11 mouse cellular contexts compared by ENCODE assay signal in genomic region chr13:91858835-91859234, GRCm38 (mm10). TPM values are rescaled to one million over a fixed set of nuclear protein-coding genes. Genes with fewer than 3 reads are reported as not detected.
DNase-seq lines count a peak whose midpoint lies in the region; ATAC-seq and TF ChIP-seq lines count a peak whose summit lies in the region.
"Had no signal": no experiment of that assay in that cellular context is flagged by ENCODE, and none has a peak within 500 bp of the region (broad histone marks: within the 10 kb centered on the region; RNA-seq: fewer than 3 reads in every experiment).

No protein-coding gene starts in this region.

- 79% methylated on average over 7 of the region's 7 CpGs for WGBS in heart, postnatal 0 days
- WGBS in neural tube, embryonic 14.5 days = 77% methylated on average over 7 of the region's 7 CpGs
- 67% methylated on average over 7 of the region's 7 CpGs for WGBS in neural tube, embryonic 15.5 days

- no peaks in the 10 kb centered on the region for H3K27me3 ChIP-seq in heart, postnatal 0 days (ENCODE audit: control insufficient read depth, insufficient read depth, low read length)
- H3K27me3 ChIP-seq in neural tube, embryonic 14.5 days (ENCODE audit: control insufficient read depth, insufficient read depth, low read length) = no peaks in the 10 kb centered on the region
- H3K27me3 ChIP-seq in neural tube, embryonic 15.5 days (replicated peaks) = no peaks in the 10 kb centered on the region
- H3K27me3 ChIP-seq: limb, embryonic 13.5 days; midbrain, embryonic 15.5 days had no signal

- ATAC-seq in heart, postnatal 0 days (ENCODE audit: insufficient read depth, low read depth) = no peak
- peak; percentile 44; the same call in 1 of the 2 replicates for ATAC-seq in neural tube, embryonic 14.5 days (ENCODE audit: low read depth)
- no peak for ATAC-seq in neural tube, embryonic 15.5 days (ENCODE audit: low FRiP score)
- ATAC-seq: midbrain, embryonic 15.5 days had no signal

- H3K9me3 ChIP-seq in heart, postnatal 0 days (replicated peaks; ENCODE audit: control insufficient read depth, low read length) = no peaks in the 10 kb centered on the region
- no peaks in the 10 kb centered on the region for H3K9me3 ChIP-seq in neural tube, embryonic 14.5 days (ENCODE audit: control insufficient read depth, low read length)
- H3K9me3 ChIP-seq in neural tube, embryonic 15.5 days (replicated peaks) = no peaks in the 10 kb centered on the region
- H3K9me3 ChIP-seq: limb, embryonic 13.5 days; midbrain, embryonic 15.5 days had no signal

- peak; percentile 45 for TF ChIP-seq CTCF in heart, postnatal 0 days (IDR thresholded peaks at IDR 0.05; ENCODE audit: low read depth)

- no peak overlapping the region for H3K27ac ChIP-seq in heart, postnatal 0 days (ENCODE audit: low read depth)
- no peak overlapping the region for H3K27ac ChIP-seq in neural tube, embryonic 14.5 days (ENCODE audit: low read depth, low read length)
- H3K27ac ChIP-seq in neural tube, embryonic 15.5 days (replicated peaks) = no peak overlapping the region
- H3K27ac ChIP-seq: limb, embryonic 13.5 days; midbrain, embryonic 15.5 days had no signal

- no peak for TF ChIP-seq EP300 in heart, postnatal 0 days (IDR thresholded peaks at IDR 0.05; ENCODE audit: low read depth)

- no peak overlapping the region for H3K4me2 ChIP-seq in heart, postnatal 0 days (ENCODE audit: low read depth, low read length)
- H3K4me2 ChIP-seq in neural tube, embryonic 14.5 days (ENCODE audit: low read depth, low read length) = no peak overlapping the region
- no peak overlapping the region for H3K4me2 ChIP-seq in neural tube, embryonic 15.5 days
- H3K4me2 ChIP-seq: limb, embryonic 13.5 days; midbrain, embryonic 15.5 days had no signal

- no peak overlapping the region for H3K9ac ChIP-seq in heart, postnatal 0 days (replicated peaks; ENCODE audit: low read depth, low read length)
- H3K9ac ChIP-seq in neural tube, embryonic 14.5 days (replicated peaks; ENCODE audit: low read depth, low read length) = no peak overlapping the region
- no peak overlapping the region for H3K9ac ChIP-seq in neural tube, embryonic 15.5 days (replicated peaks)
- H3K9ac ChIP-seq: limb, embryonic 13.5 days; midbrain, embryonic 15.5 days had no signal

- no peak for DNase-seq in heart, postnatal 0 days (ENCODE audit: low spot score)
- DNase-seq in heart, adult 8-10 months (ENCODE audit: low spot score) = no peak
- peak; percentile 47 for DNase-seq in T-cell, adult 2 months (ENCODE audit: low spot score)
- peak; percentile 27 for DNase-seq in thymus, postnatal 14 days
- DNase-seq in ovary, postnatal 10 days (ENCODE audit: low spot score) = no peak
- no peak for DNase-seq in cerebellum, adult 18-20 months

- H3K4me3 ChIP-seq in heart, postnatal 0 days (ENCODE audit: low read depth, low read length) = no peak overlapping the region
- no peak overlapping the region for H3K4me3 ChIP-seq in neural tube, embryonic 14.5 days (ENCODE audit: low read depth, low read length)
- no peak overlapping the region for H3K4me3 ChIP-seq in neural tube, embryonic 15.5 days (replicated peaks)
- H3K4me3 ChIP-seq: limb, embryonic 13.5 days; midbrain, embryonic 15.5 days had no signal

- peaks cover 14% of the 10 kb centered on the region for H3K36me3 ChIP-seq in heart, postnatal 0 days (replicated peaks; ENCODE audit: control insufficient read depth, insufficient read depth, low read length)
- H3K36me3 ChIP-seq in neural tube, embryonic 14.5 days (ENCODE audit: control insufficient read depth, insufficient read depth, low read length) = no peaks in the 10 kb centered on the region
- H3K36me3 ChIP-seq in neural tube, embryonic 15.5 days = no peaks in the 10 kb centered on the region
- H3K36me3 ChIP-seq: limb, embryonic 13.5 days; midbrain, embryonic 15.5 days had no signal

- H3K4me1 ChIP-seq in heart, postnatal 0 days (ENCODE audit: control insufficient read depth, insufficient read depth) = no peaks in the 10 kb centered on the region
- 0 out of 2 replicates have a peak, but pooled peaks cover 2% of the 10 kb centered on the region for H3K4me1 ChIP-seq in neural tube, embryonic 14.5 days (ENCODE audit: control insufficient read depth, insufficient read depth, low read length)
- H3K4me1 ChIP-seq in neural tube, embryonic 15.5 days = no peaks in the 10 kb centered on the region
- H3K4me1 ChIP-seq: midbrain, embryonic 15.5 days had no signal

RNA-seq across cellular contexts. Expression of gene Ckmt2, which starts 17.9 kb away (rescaled TPM):
- total RNA-seq in heart, postnatal 0 days (2014; rRNA removed; ENCODE audit: low replicate concordance) = 406 and 571 TPM in 2 replicates
- polyA plus RNA-seq in heart, postnatal 0 days (2015; fragmentation: Nextera tagmentation; extraction: Ambion mirVana) = 394 and 421 TPM in 2 replicates
- 1,000 to 10,000 TPM; 2,501 to 2,686 (median 2,598) TPM for total RNA-seq in heart, adult 8-10 months (2022)
- polyA plus RNA-seq in neural tube, embryonic 14.5 days (2014; fragmentation: Nextera tagmentation; extraction: Ambion mirVana) = not detected in 2 replicates
- polyA plus RNA-seq in neural tube, embryonic 15.5 days (2015; fragmentation: Nextera tagmentation; extraction: Ambion mirVana) = 0.28 and 0.70 TPM in 2 replicates
- total RNA-seq: hematopoietic stem cell, adult 5-6 weeks had no signal
- polyA plus RNA-seq: limb, embryonic 13.5 days; midbrain, embryonic 15.5 days had no signal

RNA-seq across cellular contexts. Expression of gene Zcchc9, which starts 51.3 kb away (rescaled TPM):
- 5.2 and 14.8 TPM in 2 replicates for total RNA-seq in heart, postnatal 0 days (2014; rRNA removed; ENCODE audit: low replicate concordance)
- 20.1 and 21.5 TPM in 2 replicates for polyA plus RNA-seq in heart, postnatal 0 days (2015; fragmentation: Nextera tagmentation; extraction: Ambion mirVana)
- total RNA-seq in heart, adult 8-10 months (2022) = 10 to 100 TPM; 14.6 to 16.1 (median 15.6) TPM
- polyA plus RNA-seq in neural tube, embryonic 14.5 days (2014; fragmentation: Nextera tagmentation; extraction: Ambion mirVana) = 16.8 and 17.6 TPM in 2 replicates
- polyA plus RNA-seq in neural tube, embryonic 15.5 days (2015; fragmentation: Nextera tagmentation; extraction: Ambion mirVana) = 18.7 and 19.7 TPM in 2 replicates

Comparison
In these comparisons a context has a peak if more than half of its experiments do, and no peak if none do; other contexts are left out.
1. DNase-seq: peak in T-cell, adult 2 months (single experiment) and thymus, postnatal 14 days (single experiment); none in heart, postnatal 0 days (single experiment), heart, adult 8-10 months (single experiment), ovary, postnatal 10 days (single experiment) and cerebellum, adult 18-20 months (0 of 2).
2. RNA of gene Ckmt2, which starts 17.9 kb away (polyA plus RNA-seq): 394 to 421 TPM in heart, postnatal 0 days; 0.28 to 0.70 TPM in neural tube, embryonic 15.5 days and not detected in neural tube, embryonic 14.5 days; every median in the first group is over 100 times any median in the second.